Mouse (Mus musculus) erythroblast, adult 5-6 weeks (primary cell): ENCODE data around the gene Tomm20. TPM values are rescaled to one million over a fixed set of nuclear protein-coding genes. Genes with fewer than 3 reads are reported as not detected.

Experiments
- ATAC-seq: replicated peaks from 2 replicates; pipeline ENCODE4 v1.8.0; 2016; ENCODE audit warnings: moderate number of reproducible peaks, mild to moderate bottlenecking, moderate TSS enrichment, inconsistent platforms; ENCODE audit not compliant: poor library complexity, low FRiP score, severe bottlenecking
- total RNA-seq, 2 experiments: library from RNA; stranded (forward) in 1 of 2; stranded (reverse) in 1 of 2; fragments of 150-400 nt in 1 of 2; fragments of 200-764, 138-1000 nt in 1 of 2; gene quantifications; 2 replicates each; pipeline versions ENCODE4 v1.2.3 to v1.2.4; 2015 to 2017; ENCODE audit warnings: low replicate concordance in 2 of 2

Tomm20 gene
- total RNA-seq, 2 experiments from 2014 or later = 15.8 to 56.2 TPM

DNA sequence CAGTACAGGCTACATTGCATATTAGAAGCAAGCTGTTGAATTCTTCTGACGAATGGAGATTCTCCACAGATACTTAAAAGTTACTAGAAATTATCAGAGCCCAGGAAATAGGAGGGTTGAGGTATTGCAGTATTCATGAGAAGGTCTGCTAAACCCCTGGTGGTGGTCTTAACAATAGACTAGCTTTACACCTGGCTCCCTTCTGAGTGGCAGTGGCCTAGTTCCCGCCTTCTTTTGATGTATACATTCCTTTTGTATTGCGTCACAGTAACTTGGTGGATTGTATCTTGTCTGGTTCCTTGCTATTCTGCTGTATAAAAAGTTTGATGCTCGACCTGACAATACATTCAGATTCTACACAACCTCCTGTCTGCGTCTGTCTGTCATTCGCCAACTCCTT, 22.5 kb upstream of the Tomm20 start:
- no peak for ATAC-seq

- no peak for ATAC-seq
These were observed 19.6 kb upstream of the Tomm20 start for GRCm38 (mm10) chr8:126965246-126965645.

DNA sequence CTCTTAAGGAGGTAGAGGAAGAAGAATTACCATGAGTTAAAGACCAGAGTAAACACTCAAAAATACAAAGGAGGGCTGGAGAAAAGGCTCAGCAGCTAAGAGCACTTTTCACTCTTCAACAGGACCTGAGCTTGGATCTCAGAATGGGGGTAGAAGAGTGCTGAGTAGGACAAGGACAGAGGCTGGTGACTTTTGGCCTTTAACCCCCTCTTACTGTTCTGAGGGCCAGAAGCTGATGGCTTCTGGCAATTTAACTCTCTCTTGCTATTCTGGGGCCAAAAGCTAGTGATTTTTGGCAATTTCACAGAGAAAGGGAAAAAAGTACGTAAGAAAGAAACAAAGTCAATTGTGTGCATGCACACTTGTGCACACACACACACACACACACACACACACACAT, 17.2 kb upstream of the Tomm20 start:
- no peak for ATAC-seq

- no peak for ATAC-seq
These were observed 15.9 kb upstream of the Tomm20 start for GRCm38 (mm10) chr8:126961516-126961915.

DNA sequence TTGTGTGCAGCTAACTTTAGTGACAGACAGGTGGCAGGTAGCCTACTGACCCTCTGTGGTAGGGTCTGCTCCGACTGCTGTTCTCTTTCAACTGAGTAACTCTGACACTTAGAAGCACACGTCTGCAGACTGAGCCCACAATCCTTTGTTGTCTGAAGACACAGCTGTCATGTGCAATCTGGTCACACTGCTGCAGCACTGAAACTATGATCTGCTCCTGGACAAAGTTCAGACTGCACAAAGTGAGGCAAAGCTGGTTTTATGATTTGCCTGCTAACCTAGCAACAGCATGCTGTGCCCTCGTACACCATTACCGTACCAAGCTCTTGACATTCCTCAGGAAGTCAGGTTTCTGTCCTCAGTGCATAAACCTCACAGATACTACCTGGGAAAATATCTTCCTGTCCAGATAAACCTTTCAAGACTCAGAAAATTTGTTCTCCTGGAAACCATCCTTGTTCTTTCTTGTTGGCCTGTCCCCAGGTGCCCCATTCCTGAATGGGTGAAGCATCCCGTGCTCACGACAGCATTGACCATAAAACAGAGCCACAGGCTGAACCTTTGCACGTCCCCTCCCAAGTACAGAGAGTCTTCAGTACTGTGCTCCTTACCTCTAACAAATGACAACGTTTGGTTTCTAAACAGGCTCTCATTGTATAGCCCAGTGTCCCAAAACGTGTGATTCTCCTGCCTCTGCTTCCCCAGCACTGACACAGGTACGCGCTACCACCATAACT, 6.4 kb upstream of the Tomm20 start:
- no peak for ATAC-seq

DNA sequence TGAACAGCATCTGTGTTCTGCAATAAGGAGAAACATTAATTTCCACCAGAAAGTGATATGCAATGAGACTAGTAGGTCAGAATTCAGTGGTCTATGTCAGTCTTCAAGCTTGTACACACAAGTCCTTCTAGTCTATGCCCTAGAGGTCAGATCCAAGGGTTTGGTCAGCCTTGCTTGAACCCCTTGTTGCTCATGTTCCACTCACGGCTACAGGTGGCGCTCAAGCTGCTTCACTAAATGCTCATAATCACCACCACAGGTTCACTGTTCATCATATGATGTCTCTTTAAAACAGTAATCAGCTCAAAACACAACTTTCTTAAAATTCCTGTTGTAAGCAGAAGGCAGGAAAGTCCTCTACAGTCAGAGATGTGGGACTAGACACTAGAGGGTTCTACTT, 3.9 kb upstream of the Tomm20 start:
- ATAC-seq = no peak

DNA sequence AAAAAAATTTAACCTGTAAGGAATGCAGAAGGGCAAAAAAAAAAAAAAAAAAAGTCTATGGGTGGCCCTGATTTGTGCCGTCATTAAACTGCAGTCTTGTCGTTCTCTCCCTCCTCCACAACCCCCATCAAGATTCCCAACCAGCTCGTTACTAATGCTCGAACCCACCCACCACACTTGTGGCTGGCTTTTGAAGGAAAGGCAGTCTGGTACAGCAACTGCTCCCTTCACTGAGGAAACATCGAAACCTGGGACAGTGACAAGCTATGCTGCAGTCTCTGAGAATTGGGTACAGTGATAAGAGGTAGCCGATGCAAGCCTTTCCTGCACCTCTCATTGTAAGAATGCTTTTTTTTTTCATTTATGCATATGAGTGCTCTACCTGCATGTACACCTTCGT, 800 bp upstream of the Tomm20 start:
- no peak for ATAC-seq

GRCm38 (mm10) chr8:126944781-126945691, 608 bp downstream of the Tomm20 start:
- peak; percentile 47 for ATAC-seq

DNA sequence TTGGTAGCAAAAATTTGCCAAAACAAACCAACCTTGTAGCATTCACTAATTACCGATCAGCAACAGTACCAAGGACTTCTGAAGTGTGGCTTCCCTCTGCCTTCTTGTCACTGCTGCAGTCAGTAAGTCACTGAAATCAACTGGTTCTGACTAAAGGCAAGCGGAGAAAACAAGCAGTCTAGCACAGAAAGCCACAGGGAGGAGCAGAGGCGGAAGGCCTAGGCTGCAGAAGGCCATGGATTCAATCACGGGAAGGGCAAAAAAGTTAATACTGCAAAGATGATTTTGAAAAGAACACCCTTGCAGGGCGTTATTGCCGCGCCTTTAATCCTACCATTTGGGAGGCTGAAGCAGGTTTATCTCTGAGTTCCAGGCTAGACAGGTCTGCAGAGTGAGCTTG, 2.1 kb downstream of the Tomm20 start:
- no peak for ATAC-seq

- no peak for ATAC-seq
These were observed 8.3 kb downstream of the Tomm20 start for GRCm38 (mm10) chr8:126937337-126937736.

- no peak for ATAC-seq
These were observed 9.7 kb downstream of the Tomm20 start for GRCm38 (mm10) chr8:126935932-126936331.

GRCm38 (mm10) chr8:126935387-126935786, 10.3 kb downstream of the Tomm20 start:
- no peak for ATAC-seq

DNA sequence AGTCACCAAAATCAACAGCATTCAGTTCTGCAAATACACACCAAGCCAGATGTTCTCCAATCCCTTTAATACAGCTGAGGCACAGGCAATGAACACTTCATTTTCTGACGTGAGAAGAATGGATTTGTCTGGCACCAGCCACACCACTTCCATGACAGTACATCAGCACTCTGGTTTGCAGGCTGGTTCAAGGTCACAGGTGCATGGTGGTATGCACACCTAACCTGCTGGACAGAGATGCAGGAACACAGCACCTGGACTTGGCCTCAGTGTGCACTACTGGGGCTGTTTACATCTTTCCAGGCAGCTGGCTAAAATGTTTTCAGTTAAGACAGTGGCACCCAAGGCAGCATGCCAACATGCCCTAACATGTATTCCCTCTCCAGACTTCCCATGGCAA, 13.0 kb downstream of the Tomm20 start:
- no peak for ATAC-seq

GRCm38 (mm10) chr8:126932249-126932648, 13.4 kb downstream of the Tomm20 start:
- ATAC-seq = no peak

GRCm38 (mm10) chr8:126931720-126932119, 13.9 kb downstream of the Tomm20 start:
- no peak for ATAC-seq

- peak; percentile 72 for ATAC-seq
These were observed 16.0 kb downstream of the Tomm20 start for GRCm38 (mm10) chr8:126929607-126930161.

GRCm38 (mm10) chr8:126928755-126929505, 16.7 kb downstream of the Tomm20 start:
- ATAC-seq = no peak

DNA sequence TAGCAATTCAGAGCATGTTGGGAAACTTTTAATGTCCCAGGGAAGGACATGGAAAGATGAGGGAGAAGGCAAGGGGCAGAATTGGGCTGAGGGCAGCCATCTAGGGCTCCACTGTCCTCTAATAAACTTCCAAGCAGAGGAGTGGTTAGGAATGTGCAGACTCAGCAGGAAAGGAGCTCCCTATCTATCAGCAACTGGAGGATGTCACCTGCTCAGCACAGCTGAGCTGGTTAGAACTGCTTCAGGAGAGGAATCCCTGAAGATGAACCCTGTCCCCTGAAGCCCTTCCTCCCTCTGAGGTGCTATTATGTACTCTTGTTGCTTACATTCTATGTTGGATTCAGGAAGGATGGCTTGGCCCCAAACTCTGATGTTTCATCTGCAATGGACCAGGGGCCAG, 17.6 kb downstream of the Tomm20 start:
- no peak for ATAC-seq

GRCm38 (mm10) chr8:126927058-126927457, 18.6 kb downstream of the Tomm20 start:
- no peak for ATAC-seq

DNA sequence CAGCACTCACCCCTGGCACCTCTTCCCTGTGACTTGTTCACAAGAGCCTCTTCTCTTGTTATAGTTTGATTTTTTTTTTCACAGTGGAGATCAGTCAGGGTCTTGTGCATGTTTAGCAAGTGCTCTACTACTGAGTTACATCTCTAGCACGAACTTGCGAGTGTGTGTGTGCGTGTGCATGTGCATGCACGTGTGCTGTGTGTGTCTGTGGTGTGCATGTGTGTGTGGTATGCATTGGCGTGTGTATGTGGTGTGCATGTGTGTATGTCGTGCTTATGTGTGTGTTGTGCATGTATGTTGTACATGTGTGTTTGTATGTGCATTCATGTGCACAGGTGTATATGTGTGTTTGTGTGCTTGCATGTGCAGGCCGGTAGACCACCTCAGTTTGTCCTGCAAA, 22.7 kb downstream of the Tomm20 start:
- no peak for ATAC-seq
